Mouse (Mus musculus) adrenal gland, adult 2 months (tissue): ENCODE measurements around the gene Ift20. TPM values are rescaled to one million over a fixed set of nuclear protein-coding genes. Genes with fewer than 3 reads are reported as not detected.
"Not testable (repeated sequence)": the region's sequence is repeated elsewhere in the genome, so short reads cannot be mapped to it uniquely, and the experiment has no call there.

Experiments
- DNase-seq: peaks from one replicate; pipeline ENCODE4 v3.0.0; 2021
- polyA plus RNA-seq: library from polyadenylated mRNA; depleted of rRNA; stranded (reverse); fragments of >200 nt; gene quantifications from 2 replicates; pipeline ENCODE4 v1.2.3, GENCODE M21; 2012; rRNA removed
- total RNA-seq, 2 experiments: library from RNA; stranded (reverse); gene quantifications; 2 replicates each; pipeline ENCODE4 v1.2.3; 2021

The Ift20 gene
- total and polyA plus RNA-seq, 3 experiments: 81.7 to 115 (median 109) TPM

DNA sequence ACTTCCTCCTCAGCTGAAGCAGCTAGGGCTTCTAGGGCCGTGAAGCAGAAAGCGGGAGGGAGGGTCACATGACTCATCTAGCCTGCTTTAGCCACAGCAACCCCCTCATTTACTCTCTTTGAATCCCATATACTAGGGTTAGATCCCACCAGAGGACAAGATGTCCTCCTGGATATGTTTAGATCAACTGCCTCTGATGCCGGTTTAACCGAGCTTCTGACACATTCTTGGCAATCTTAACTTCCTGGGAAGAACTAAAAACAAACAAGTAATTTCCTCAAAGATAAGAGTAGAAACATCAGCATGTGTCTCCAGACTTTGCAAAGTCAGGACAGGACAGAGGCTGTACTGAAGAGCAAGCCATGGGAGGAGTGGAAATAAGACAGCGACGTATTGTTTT is 30.6 kb downstream of the Ift20 start:
- peak; percentile 47 for DNase-seq

DNA sequence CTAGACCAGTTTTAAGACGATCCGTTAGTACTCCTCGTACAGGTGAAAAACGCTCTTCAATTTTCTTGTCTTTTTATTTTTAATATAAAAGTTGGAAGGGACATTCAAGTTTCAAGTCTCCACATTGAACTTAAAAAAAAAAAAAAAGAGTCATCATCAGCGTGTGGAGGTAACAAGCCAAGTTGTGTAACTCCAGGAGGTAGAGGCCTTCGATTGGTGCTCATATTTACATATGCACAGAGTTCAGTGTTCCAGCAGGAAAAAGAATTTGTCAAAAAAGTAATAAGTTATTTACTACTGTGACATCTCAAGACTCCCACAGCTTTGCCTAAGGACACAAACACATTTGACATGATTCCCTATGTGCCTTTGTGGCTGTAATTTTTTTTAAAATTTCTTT is 31.5 kb downstream of the Ift20 start:
- no peak for DNase-seq

DNA sequence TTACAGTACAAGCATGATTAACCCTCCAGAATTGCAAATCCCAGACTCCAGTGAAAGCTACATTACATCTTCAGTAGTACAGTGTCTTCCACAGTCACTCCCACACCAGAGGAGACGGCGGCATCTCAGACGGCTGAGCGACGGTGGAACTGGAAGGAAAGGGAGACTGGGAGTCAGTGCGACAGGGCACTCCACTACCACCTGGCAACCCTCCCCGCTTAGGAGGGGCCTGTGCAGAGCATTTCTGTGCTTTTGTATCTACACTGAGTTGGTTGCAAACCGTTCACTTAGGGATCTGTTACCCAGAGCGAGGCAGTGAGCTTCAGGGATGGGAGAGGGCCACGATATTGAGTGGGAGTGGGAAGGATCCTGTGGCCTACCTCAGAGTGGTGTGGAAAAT is 32.7 kb downstream of the Ift20 start:
- DNase-seq: no peak

DNA sequence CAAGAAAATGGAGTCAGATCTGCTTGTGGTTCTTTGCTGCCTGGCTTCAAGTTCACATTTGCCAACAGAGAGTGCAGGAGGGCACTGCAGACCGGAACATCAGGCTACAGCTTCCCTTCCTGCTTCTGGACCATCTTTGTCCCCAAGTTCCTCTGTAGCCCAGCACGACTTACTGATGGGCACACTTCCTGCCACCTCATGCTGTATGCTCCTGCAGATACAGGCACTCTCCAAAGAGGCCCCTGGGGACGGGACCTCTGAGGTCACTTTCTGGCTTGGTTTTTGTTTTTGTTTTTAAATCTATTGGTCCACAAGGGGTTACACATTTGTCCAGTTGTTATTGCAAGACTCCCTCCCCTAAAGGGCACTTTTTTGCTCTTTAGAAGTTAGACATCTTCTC is 33.6 kb downstream of the Ift20 start:
- no peak for DNase-seq

DNA sequence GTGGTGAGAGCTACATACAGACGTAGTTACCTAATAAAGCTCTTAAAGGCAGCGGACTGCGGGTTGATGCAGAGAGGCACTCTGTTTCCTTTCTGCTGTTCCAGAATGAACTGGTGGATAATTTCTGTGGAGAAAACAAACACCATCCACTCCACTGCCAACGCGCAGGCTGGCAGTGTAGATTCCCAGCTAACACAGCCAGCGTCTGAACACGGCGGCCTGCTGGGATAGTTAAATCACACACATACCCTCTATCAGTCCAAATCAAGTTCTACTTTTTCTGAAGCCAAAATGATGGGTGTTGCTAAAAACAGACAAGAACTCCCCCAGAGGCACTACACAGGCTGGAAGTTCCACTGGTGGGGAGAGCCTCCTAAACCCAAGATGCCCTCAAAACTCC is 35.3 kb downstream of the Ift20 start:
- DNase-seq: no peak

DNA sequence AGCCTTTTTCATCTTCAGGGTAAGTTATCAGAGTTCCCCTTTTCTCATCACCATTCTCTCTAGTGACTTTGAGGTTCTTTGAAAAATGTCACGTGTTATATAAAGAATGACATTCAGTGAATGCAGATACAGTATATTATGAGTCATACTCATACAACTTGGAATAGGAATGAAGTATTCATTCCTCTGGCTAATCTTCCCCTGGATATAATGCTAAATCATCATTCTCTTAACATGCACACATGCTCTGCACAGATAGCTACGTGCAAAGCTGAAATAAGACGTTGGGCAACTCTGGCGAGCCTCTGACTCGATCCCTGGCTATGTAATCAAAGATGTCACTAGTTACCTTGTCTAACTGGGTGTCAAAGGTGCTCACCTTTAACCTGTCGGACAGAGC is 35.7 kb downstream of the Ift20 start:
- no peak for DNase-seq

DNA sequence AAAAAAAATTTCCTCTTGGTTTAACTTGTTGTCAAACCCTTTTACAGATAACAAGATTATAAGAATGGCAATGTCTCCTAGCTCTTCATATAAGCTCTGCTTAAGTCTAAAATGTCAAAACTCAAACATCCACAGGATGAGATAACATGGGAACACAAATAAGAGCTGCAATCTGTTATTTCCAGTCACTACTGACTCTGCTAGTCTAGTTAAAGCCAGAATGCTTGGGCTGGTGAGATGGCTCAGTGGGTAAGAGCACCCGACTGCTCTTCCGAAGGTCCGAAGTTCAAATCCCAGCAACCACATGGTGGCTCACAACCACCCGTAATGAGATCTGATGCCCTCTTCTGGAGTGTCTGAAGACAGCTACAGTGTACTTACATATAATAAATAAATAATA is 37.9 kb downstream of the Ift20 start:
- not testable (repeated sequence) for DNase-seq

DNA sequence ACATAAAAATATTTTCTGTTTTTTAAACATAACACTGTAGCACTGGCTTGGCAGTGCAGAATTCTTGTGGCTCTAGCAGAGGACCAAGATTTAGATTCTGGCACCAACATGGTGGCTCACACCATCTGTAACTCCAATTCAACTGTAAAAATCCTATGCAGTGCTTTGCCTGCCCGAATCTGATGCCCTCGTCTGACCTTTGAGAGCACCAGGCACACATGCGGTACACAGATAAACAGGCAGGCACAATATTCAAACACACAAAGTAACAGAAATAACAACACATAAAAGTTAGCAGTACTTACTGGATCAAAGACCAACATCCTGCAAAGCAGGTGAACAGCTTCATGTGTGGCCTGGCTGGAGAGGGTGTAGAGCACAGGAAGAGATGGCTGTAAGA is 38.4 kb downstream of the Ift20 start:
- no peak for DNase-seq

DNA sequence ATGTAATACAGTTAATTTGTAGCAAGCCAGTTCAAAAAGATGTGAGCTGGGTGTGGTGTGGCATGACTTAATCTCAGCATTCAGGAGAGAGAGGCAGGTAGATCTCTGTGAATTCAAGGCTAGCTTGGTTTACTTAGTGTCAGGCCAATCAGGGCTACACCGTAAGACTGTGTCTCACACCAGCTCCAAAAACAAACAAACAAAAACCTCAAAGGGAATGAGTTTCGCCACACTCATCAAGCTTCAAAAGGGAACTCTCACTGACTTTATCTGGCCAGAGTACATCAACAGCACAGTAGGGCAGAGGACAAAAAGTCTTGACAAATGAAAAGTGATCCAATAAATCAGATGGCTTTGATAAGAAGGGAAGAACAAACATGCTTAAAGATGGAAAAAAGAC is 38.8 kb downstream of the Ift20 start:
- no peak for DNase-seq

DNA sequence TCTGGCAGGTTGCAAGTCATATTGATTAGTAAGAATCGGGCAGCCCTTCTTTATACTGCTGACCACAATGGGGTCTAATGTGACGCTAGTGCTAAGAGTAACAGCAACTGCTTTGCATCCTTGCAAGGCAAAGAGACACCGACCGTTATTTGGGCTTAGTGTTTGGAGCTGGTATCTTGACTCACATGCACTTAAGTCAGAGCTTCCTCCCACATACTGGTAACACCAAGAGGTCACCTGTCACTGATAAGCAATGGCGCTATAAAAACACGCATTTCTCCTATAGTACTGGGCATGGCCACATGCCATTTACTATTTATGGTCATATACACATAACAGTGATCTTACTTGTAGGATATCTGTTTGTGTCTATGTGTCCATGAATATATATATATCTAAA is 46.7 kb downstream of the Ift20 start:
- no peak for DNase-seq

DNA sequence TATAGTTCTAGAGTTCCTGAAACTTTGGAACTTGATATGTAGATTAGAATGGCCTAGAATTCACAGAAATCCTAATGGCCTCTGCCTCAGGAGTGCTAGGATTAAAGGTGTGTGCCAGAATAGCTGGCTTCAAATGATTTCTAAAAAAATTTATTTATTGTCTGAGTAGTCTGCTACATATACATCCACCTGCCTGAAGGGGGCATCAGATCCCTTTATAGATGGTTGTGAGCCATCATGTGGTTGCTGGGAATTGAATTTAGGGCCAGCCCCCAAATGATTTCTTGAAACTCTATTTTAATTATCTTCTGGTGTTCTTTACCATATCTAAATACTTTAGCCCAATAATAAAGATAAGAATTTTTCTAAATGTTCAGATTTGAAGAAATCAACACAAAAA is 49.9 kb downstream of the Ift20 start:
- no peak for DNase-seq

DNA sequence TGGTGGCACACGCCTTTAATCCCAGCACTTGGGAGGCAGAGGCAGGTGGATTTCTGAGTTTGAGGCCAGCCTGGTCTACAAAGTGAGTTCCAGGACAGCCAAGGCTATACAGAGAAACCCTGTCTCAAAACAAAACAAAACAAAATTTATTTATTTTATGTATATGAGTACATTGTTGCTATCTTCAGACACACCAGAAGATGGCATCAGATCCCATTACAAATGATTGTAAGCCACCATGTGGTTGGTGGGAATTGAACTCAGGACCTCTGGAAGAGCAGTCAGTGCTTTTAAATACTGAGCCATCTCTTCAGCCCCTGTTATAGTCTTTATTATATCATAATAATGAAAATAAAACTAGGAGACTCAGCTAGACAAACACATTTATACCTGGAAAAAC is 51.5 kb downstream of the Ift20 start:
- DNase-seq: not testable (repeated sequence)

Other genes starting within 250 kb of the Ift20 start
- under 1 TPM in 1 of 2 experiments, not detected in 1; 0.61 TPM for gene BC030499, start 245.5 kb upstream of the Ift20 start, total RNA-seq
- gene BC030499, start 245.5 kb upstream of the Ift20 start, polyA plus RNA-seq: 0.07 and 0.08 TPM in 2 replicates
- gene Spag5, start 234.8 kb upstream of the Ift20 start, total RNA-seq: 1 to 10 TPM; 3.0 to 4.1 TPM
- 1.9 and 3.6 TPM in 2 replicates for gene Spag5, start 234.8 kb upstream of the Ift20 start, polyA plus RNA-seq
- 10 to 100 TPM; 25.1 to 28.0 TPM for gene Aldoc, start 213.4 kb upstream of the Ift20 start, total RNA-seq
- gene Aldoc, start 213.4 kb upstream of the Ift20 start, polyA plus RNA-seq: 15.7 and 26.0 TPM in 2 replicates
- 10 to 100 TPM; 57.3 to 61.3 TPM for gene Pigs, start 207.9 kb upstream of the Ift20 start, total RNA-seq
- 161 and 184 TPM in 2 replicates for gene Pigs, start 207.9 kb upstream of the Ift20 start, polyA plus RNA-seq
- gene Unc119, start 192.9 kb upstream of the Ift20 start, total RNA-seq: 10 to 100 TPM; 35.3 to 44.1 TPM
- 60.4 and 65.4 TPM in 2 replicates for gene Unc119, start 192.9 kb upstream of the Ift20 start, polyA plus RNA-seq
- gene Foxn1, start 149.8 kb upstream of the Ift20 start, total RNA-seq: under 1 TPM; 0.29 to 0.41 TPM
- gene Foxn1, start 149.8 kb upstream of the Ift20 start, polyA plus RNA-seq: 0.27 and 0.35 TPM in 2 replicates
- not detected for gene Slc13a2, start 114.1 kb upstream of the Ift20 start, total RNA-seq
- gene Slc13a2, start 114.1 kb upstream of the Ift20 start, polyA plus RNA-seq: 0.20 and 0.22 TPM in 2 replicates
- gene Slc46a1, start 70.7 kb upstream of the Ift20 start, total RNA-seq: 10 to 100 TPM; 41.5 to 60.9 TPM
- 111 TPM in 2 replicates for gene Slc46a1, start 70.7 kb upstream of the Ift20 start, polyA plus RNA-seq
- gene Sarm1, start 38.6 kb upstream of the Ift20 start, total RNA-seq: 1 to 10 TPM; 5.3 to 8.2 TPM
- 2.3 and 3.0 TPM in 2 replicates for gene Sarm1, start 38.6 kb upstream of the Ift20 start, polyA plus RNA-seq
- gene Vtn, start 37.3 kb upstream of the Ift20 start, total RNA-seq: 1 to 10 TPM; 3.0 to 7.7 TPM
- 1.8 and 2.8 TPM in 2 replicates for gene Vtn, start 37.3 kb upstream of the Ift20 start, polyA plus RNA-seq
- gene Sebox, start 32.9 kb upstream of the Ift20 start, total RNA-seq: not detected
- gene Sebox, start 32.9 kb upstream of the Ift20 start, polyA plus RNA-seq: not detected in 2 replicates
- 10 to 100 TPM; 22.0 to 26.8 TPM for gene Tmem199, start 24.2 kb upstream of the Ift20 start, total RNA-seq
- gene Tmem199, start 24.2 kb upstream of the Ift20 start, polyA plus RNA-seq: 6.9 and 8.8 TPM in 2 replicates
- gene Poldip2, start 24.2 kb upstream of the Ift20 start, total RNA-seq: 100 to 1,000 TPM; 151 to 168 TPM
- 94.8 and 108 TPM in 2 replicates for gene Poldip2, start 24.2 kb upstream of the Ift20 start, polyA plus RNA-seq
- gene Tnfaip1, start within 50 bp of the Ift20 start, total RNA-seq: 10 to 100 TPM; 36.1 to 48.2 TPM
- 22.2 and 22.7 TPM in 2 replicates for gene Tnfaip1, start within 50 bp of the Ift20 start, polyA plus RNA-seq
- gene Tmem97, start 14.4 kb downstream of the Ift20 start, total RNA-seq: 10 to 100 TPM; 44.7 to 49.4 TPM
- gene Tmem97, start 14.4 kb downstream of the Ift20 start, polyA plus RNA-seq: 33.7 and 39.6 TPM in 2 replicates
- gene Nlk, start 161.0 kb downstream of the Ift20 start, total RNA-seq: 10 to 100 TPM; 37.8 to 75.4 TPM
- gene Nlk, start 161.0 kb downstream of the Ift20 start, polyA plus RNA-seq: 29.3 and 30.1 TPM in 2 replicates
- gene Ccnq, start 215.4 kb downstream of the Ift20 start, total RNA-seq: 10 to 100 TPM; 52.0 to 68.9 TPM
- gene Ccnq, start 215.4 kb downstream of the Ift20 start, polyA plus RNA-seq: 117 and 120 TPM in 2 replicates